Mouse (Mus musculus): ENCODE results near the gene St7.

DNA sequence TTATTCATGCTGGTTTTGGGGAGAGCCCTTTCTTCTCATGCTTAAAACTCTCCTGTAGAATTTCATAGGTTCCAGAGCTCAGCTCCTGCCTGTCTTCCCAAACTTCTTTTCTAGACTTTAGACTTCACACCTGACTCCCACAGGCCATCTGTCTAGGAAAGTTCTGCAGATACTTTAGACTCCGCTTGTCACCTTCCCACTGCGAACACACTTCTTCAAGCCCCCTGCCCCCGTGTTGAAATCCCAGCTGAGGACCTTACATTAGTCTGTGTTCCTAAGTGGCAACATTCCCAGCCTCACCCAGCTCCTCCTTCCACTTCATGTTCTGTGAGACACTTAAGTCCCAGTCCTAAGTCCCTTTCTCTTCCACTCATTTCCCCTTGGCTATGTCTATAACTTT, 221.6 kb downstream of the St7 start:
- TF ChIP-seq POLR2A (IDR thresholded peaks at IDR 0.05; ENCODE audit: low read depth, low read length), result no peak
- TF ChIP-seq CTCF (conservative IDR thresholded peaks at IDR 0.05; ENCODE audit: insufficient read depth, insufficient read length, low read depth, low read length), result no peak

All from kidney, adult 2 months (tissue).